Mouse (Mus musculus) liver, embryonic 12.5 days (tissue): ENCODE data around the gene Dst. TPM values are rescaled to one million over a fixed set of nuclear protein-coding genes. Genes with fewer than 3 reads are reported as not detected.

Experiments
- ATAC-seq: fragments of 200-750 bp; cut with Nextera tagmentation; 2 replicates; pipeline ENCODE4 v1.8.0; 2017; ENCODE audit warnings: moderate number of reproducible peaks, mild to moderate bottlenecking, moderate library complexity
- H3K27ac ChIP-seq: fragments of 300-500 bp; sonication (generic); 2 replicates; pipeline ENCODE4 v1.5.1; 2016; ENCODE audit warnings: mild to moderate bottlenecking
- H3K27me3 ChIP-seq: fragments of 300-500 bp; sonication (generic); replicated peaks from 2 replicates; pipeline ENCODE4 v1.6.1; 2016; ENCODE audit warnings: mild to moderate bottlenecking, moderate library complexity
- H3K36me3 ChIP-seq: fragments of 300-500 bp; sonication (generic); 2 replicates; pipeline ENCODE4 v1.6.1; 2016; ENCODE audit warnings: mild to moderate bottlenecking, moderate library complexity
- H3K4me1 ChIP-seq: fragments of 300-500 bp; sonication (generic); 2 replicates; pipeline ENCODE4 v1.6.1; 2016
- H3K4me2 ChIP-seq: fragments of 300-500 bp; sonication (generic); 2 replicates; pipeline ENCODE4 v1.6.1; 2016; ENCODE audit warnings: mild to moderate bottlenecking, moderate library complexity
- H3K4me3 ChIP-seq: fragments of 300-500 bp; sonication (generic); 2 replicates; pipeline ENCODE4 v1.5.1; 2016; ENCODE audit warnings: mild to moderate bottlenecking, moderate library complexity
- H3K9ac ChIP-seq: fragments of 300-500 bp; sonication (generic); 2 replicates; pipeline ENCODE4 v1.6.1; 2016; ENCODE audit warnings: mild to moderate bottlenecking, moderate library complexity
- H3K9me3 ChIP-seq: fragments of 300-500 bp; sonication (generic); replicated peaks from 2 replicates; pipeline ENCODE4 v1.6.1; 2016; ENCODE audit warnings: mild to moderate bottlenecking, moderate library complexity
- WGBS: fragments of 180-500 bp; shearing (Covaris S2); methylation state at CpG from one replicate; pipeline ENCODE4 v1.1.7; 2016; ENCODE audit not compliant: insufficient replicate concordance; 5-methylcytosine and 5-hydroxymethylcytosine counted together
- polyA plus RNA-seq: library from polyadenylated mRNA; unstranded; fragments of >200 nt; fragmentation: Nextera tagmentation; extraction: Ambion mirVana; gene quantifications from 2 replicates; pipeline ENCODE4 v1.2.1, GENCODE M21; 2016

Gene Dst
- polyA plus RNA-seq, 1 experiment from 2014 or later, result 5.4 TPM

GRCm38 (mm10) chr1:34238231-34238630 lies 330.2 kb downstream of the Dst start:
- 78% methylated on average over 6 of the region's 6 CpGs for WGBS
- H3K27ac ChIP-seq, result no peak overlapping the region
- peak overlapping the region; percentile 80 for H3K4me2 ChIP-seq
- H3K9ac ChIP-seq, result no peak overlapping the region
- ATAC-seq, result no peak
- 0 out of 2 replicates have a peak, but pooled peaks cover 10% of the 10 kb centered on the region for H3K27me3 ChIP-seq
- no peaks in the 10 kb centered on the region for H3K9me3 ChIP-seq
- no peak overlapping the region for H3K4me3 ChIP-seq
- peaks cover 25% of the 10 kb centered on the region for H3K4me1 ChIP-seq
- H3K36me3 ChIP-seq, result peaks cover 5% of the 10 kb centered on the region

GRCm38 (mm10) chr1:34244678-34245077 lies 336.7 kb downstream of the Dst start:
- Histone ChIP-seq H3K27ac (no peak overlapping the region), H3K9me3 (no peaks in the 10 kb centered on the region), H3K4me3 (no peak overlapping the region), H3K4me2 (no peak overlapping the region), H3K27me3 (no peaks in the 10 kb centered on the region), H3K9ac (no peak overlapping the region), H3K36me3 (peaks cover 8% of the 10 kb centered on the region), H3K4me1 (no peaks in the 10 kb centered on the region)
- ATAC-seq, result no peak
- WGBS, result 76% methylated on average over 10 of the region's 10 CpGs

GRCm38 (mm10) chr1:34245951-34246641 lies 338.1 kb downstream of the Dst start:
- no peak for ATAC-seq
- peaks cover 6% of the 10 kb centered on the region; the same call in 1 of the 2 replicates for H3K4me1 ChIP-seq
- peaks cover 16% of the 10 kb centered on the region for H3K36me3 ChIP-seq
- no peak overlapping the region for H3K27ac ChIP-seq
- H3K4me3 ChIP-seq, result no peak overlapping the region
- H3K27me3 ChIP-seq, result no peaks in the 10 kb centered on the region
- H3K4me2 ChIP-seq, result no peak overlapping the region
- 77% methylated on average over 15 of the region's 15 CpGs for WGBS
- H3K9ac ChIP-seq, result no peak overlapping the region
- no peaks in the 10 kb centered on the region for H3K9me3 ChIP-seq

- 82% methylated on average over 8 of the region's 8 CpGs for WGBS
- peaks cover 16% of the 10 kb centered on the region for H3K36me3 ChIP-seq
- H3K4me3 ChIP-seq, result no peak overlapping the region
- H3K4me1 ChIP-seq, result peaks cover 6% of the 10 kb centered on the region; the same call in 1 of the 2 replicates
- no peak overlapping the region for H3K4me2 ChIP-seq
- ATAC-seq, result no peak
- no peak overlapping the region for H3K27ac ChIP-seq
- H3K27me3 ChIP-seq, result no peaks in the 10 kb centered on the region
- H3K9me3 ChIP-seq, result no peaks in the 10 kb centered on the region
- no peak overlapping the region for H3K9ac ChIP-seq
These were observed 338.6 kb downstream of the Dst start for GRCm38 (mm10) chr1:34246642-34246987.

GRCm38 (mm10) chr1:34251137-34251536 lies 343.1 kb downstream of the Dst start:
- Histone ChIP-seq H3K36me3 (peaks cover 14% of the 10 kb centered on the region), H3K4me1 (peaks cover 6% of the 10 kb centered on the region; the same call in 1 of the 2 replicates), H3K27me3 (no peaks in the 10 kb centered on the region), H3K9ac (no peak overlapping the region), H3K27ac (no peak overlapping the region), H3K4me2 (no peak overlapping the region), H3K4me3 (no peak overlapping the region), H3K9me3 (no peaks in the 10 kb centered on the region)
- no peak for ATAC-seq
- 48% methylated on average over 13 of the region's 13 CpGs for WGBS

- no peak overlapping the region for H3K27ac ChIP-seq
- WGBS, result 76% methylated on average over 8 of the region's 8 CpGs
These were observed 344.2 kb downstream of the Dst start for GRCm38 (mm10) chr1:34252267-34252666.

GRCm38 (mm10) chr1:34253876-34254275 lies 345.9 kb downstream of the Dst start:
- Histone ChIP-seq H3K27ac (no peak overlapping the region), H3K4me2 (no peak overlapping the region), H3K9me3 (no peaks in the 10 kb centered on the region), H3K36me3 (peaks cover 23% of the 10 kb centered on the region), H3K9ac (no peak overlapping the region), H3K4me3 (no peak overlapping the region), H3K27me3 (no peaks in the 10 kb centered on the region), H3K4me1 (peaks cover 6% of the 10 kb centered on the region; the same call in 1 of the 2 replicates)
- 70% methylated on average over 7 of the region's 7 CpGs for WGBS
- ATAC-seq, result no peak

More at GRCm38 (mm10) chr1:34252267-34252666, 344.2 kb downstream of the Dst start:
- H3K4me1 ChIP-seq, result peaks cover 6% of the 10 kb centered on the region; the same call in 1 of the 2 replicates
- H3K9me3 ChIP-seq, result no peaks in the 10 kb centered on the region
- H3K4me3 ChIP-seq, result no peak overlapping the region
- no peak overlapping the region for H3K4me2 ChIP-seq
- H3K27me3 ChIP-seq, result no peaks in the 10 kb centered on the region
- no peak overlapping the region for H3K9ac ChIP-seq
- peaks cover 14% of the 10 kb centered on the region for H3K36me3 ChIP-seq
- no peak for ATAC-seq

GRCm38 (mm10) chr1:34259898-34260297 lies 351.9 kb downstream of the Dst start:
- Histone ChIP-seq H3K4me3 (no peak overlapping the region), H3K36me3 (peaks cover 29% of the 10 kb centered on the region), H3K27ac (no peak overlapping the region), H3K9me3 (no peaks in the 10 kb centered on the region), H3K4me2 (no peak overlapping the region), H3K4me1 (peaks cover 12% of the 10 kb centered on the region; the same call in 1 of the 2 replicates), H3K9ac (no peak overlapping the region), H3K27me3 (no peaks in the 10 kb centered on the region)
- 66% methylated on average over 8 of the region's 8 CpGs for WGBS
- ATAC-seq, result no peak

GRCm38 (mm10) chr1:34261011-34261410 lies 353.0 kb downstream of the Dst start:
- Histone ChIP-seq H3K27ac (no peak overlapping the region), H3K4me2 (no peak overlapping the region), H3K4me3 (no peak overlapping the region), H3K36me3 (peaks cover 32% of the 10 kb centered on the region), H3K4me1 (peaks cover 12% of the 10 kb centered on the region; the same call in 1 of the 2 replicates), H3K9me3 (no peaks in the 10 kb centered on the region), H3K9ac (no peak overlapping the region), H3K27me3 (no peaks in the 10 kb centered on the region)
- 84% methylated on average over 12 of the region's 12 CpGs for WGBS
- no peak for ATAC-seq

GRCm38 (mm10) chr1:34268520-34268919 lies 360.5 kb downstream of the Dst start:
- H3K27me3 ChIP-seq, result no peaks in the 10 kb centered on the region
- H3K4me1 ChIP-seq, result no peaks in the 10 kb centered on the region
- WGBS, result 73% methylated on average over 13 of the region's 13 CpGs
- H3K4me2 ChIP-seq, result no peak overlapping the region
- H3K36me3 ChIP-seq, result peaks cover 49% of the 10 kb centered on the region
- H3K27ac ChIP-seq, result no peak overlapping the region
- H3K4me3 ChIP-seq, result no peak overlapping the region
- no peak for ATAC-seq
- H3K9me3 ChIP-seq, result no peaks in the 10 kb centered on the region
- no peak overlapping the region for H3K9ac ChIP-seq

GRCm38 (mm10) chr1:34269578-34269977 lies 361.6 kb downstream of the Dst start:
- Histone ChIP-seq H3K4me2 (no peak overlapping the region), H3K4me3 (no peak overlapping the region), H3K9me3 (no peaks in the 10 kb centered on the region), H3K27me3 (no peaks in the 10 kb centered on the region), H3K36me3 (peaks cover 42% of the 10 kb centered on the region), H3K9ac (no peak overlapping the region), H3K27ac (no peak overlapping the region), H3K4me1 (no peaks in the 10 kb centered on the region)
- 72% methylated on average over 11 of the region's 11 CpGs for WGBS
- no peak for ATAC-seq

- Histone ChIP-seq H3K27me3 (no peaks in the 10 kb centered on the region), H3K36me3 (peaks cover 26% of the 10 kb centered on the region), H3K4me1 (no peaks in the 10 kb centered on the region), H3K4me3 (no peak overlapping the region), H3K9ac (no peak overlapping the region), H3K4me2 (no peak overlapping the region), H3K9me3 (no peaks in the 10 kb centered on the region), H3K27ac (no peak overlapping the region)
- no peak for ATAC-seq
- 79% methylated on average over 12 of the region's 12 CpGs for WGBS
These were observed 365.9 kb downstream of the Dst start for GRCm38 (mm10) chr1:34273922-34274321.

GRCm38 (mm10) chr1:34275787-34276186 lies 367.8 kb downstream of the Dst start:
- 79% methylated on average over 13 of the region's 13 CpGs for WGBS
- Histone ChIP-seq H3K4me1 (no peaks in the 10 kb centered on the region), H3K36me3 (peaks cover 14% of the 10 kb centered on the region), H3K4me3 (no peak overlapping the region), H3K4me2 (no peak overlapping the region), H3K27me3 (no peaks in the 10 kb centered on the region), H3K9ac (no peak overlapping the region), H3K27ac (no peak overlapping the region), H3K9me3 (no peaks in the 10 kb centered on the region)
- ATAC-seq, result no peak
